Mouse (Mus musculus) heart, embryonic 10.5 days (tissue): ENCODE measurements around the gene Serpinb12. TPM values are rescaled to one million over a fixed set of nuclear protein-coding genes. Genes with fewer than 3 reads are reported as not detected.

Source experiments
- polyA plus RNA-seq: library from polyadenylated mRNA; unstranded; fragments of >200 nt; fragmentation: Nextera tagmentation; extraction: Ambion mirVana; gene quantifications from 2 replicates; pipeline ENCODE4 v1.2.1, GENCODE M21; 2016

The Serpinb12 gene
- polyA plus RNA-seq, 1 experiment from 2014 or later = not detected

Other genes with a start within 250 kb of the Serpinb12 start
- 12.1 and 15.0 TPM in 2 replicates for gene Bcl2, start 220.2 kb upstream of the Serpinb12 start, polyA plus RNA-seq
- gene Kdsr, start 174.7 kb upstream of the Serpinb12 start, polyA plus RNA-seq = 7.5 and 7.7 TPM in 2 replicates
- gene Vps4b, start 137.7 kb upstream of the Serpinb12 start, polyA plus RNA-seq = 56.5 and 60.7 TPM in 2 replicates
- gene Serpinb5, start 73.3 kb upstream of the Serpinb12 start, polyA plus RNA-seq = not detected in 2 replicates
- not detected in 2 replicates for gene Serpinb13, start 46.5 kb downstream of the Serpinb12 start, polyA plus RNA-seq
- gene Serpinb3a, start 117.9 kb downstream of the Serpinb12 start, polyA plus RNA-seq = not detected in 2 replicates
- gene Serpinb3d, start 149.1 kb downstream of the Serpinb12 start, polyA plus RNA-seq = not detected in 2 replicates